Mouse (Mus musculus) gastrocnemius, postnatal 14 days (tissue): ENCODE data around the gene Prkg1. TPM values are rescaled to one million over a fixed set of nuclear protein-coding genes. Genes with fewer than 3 reads are reported as not detected.

ENCODE experiments used
- DNase-seq: peaks from one replicate; pipeline ENCODE4 v3.0.0; 2021; ENCODE audit warnings: mixed read lengths
- intact Hi-C: fragments of 180-260 bp; cut with DNase I; formaldehyde crosslinking; loops from one replicate; pipeline ENCODE4 v1.15.1; 2025; ENCODE audit warnings: low total_unique reads
- total RNA-seq, 2 experiments: library from RNA; stranded (reverse); gene quantifications; 2 replicates each; pipeline ENCODE4 v1.2.3; 2021

The Prkg1 gene
- total RNA-seq, 2 experiments from 2014 or later, result 24.4 to 24.8 TPM

- intact Hi-C loops, result no loop called here
- no peak for DNase-seq
Observed at GRCm38 (mm10) chr19:31011528-31012133, 753.2 kb downstream of the Prkg1 start.

- intact Hi-C loops, result no loop called here
- no peak for DNase-seq
Observed at GRCm38 (mm10) chr19:30998572-30998971, 766.3 kb downstream of the Prkg1 start.

DNA sequence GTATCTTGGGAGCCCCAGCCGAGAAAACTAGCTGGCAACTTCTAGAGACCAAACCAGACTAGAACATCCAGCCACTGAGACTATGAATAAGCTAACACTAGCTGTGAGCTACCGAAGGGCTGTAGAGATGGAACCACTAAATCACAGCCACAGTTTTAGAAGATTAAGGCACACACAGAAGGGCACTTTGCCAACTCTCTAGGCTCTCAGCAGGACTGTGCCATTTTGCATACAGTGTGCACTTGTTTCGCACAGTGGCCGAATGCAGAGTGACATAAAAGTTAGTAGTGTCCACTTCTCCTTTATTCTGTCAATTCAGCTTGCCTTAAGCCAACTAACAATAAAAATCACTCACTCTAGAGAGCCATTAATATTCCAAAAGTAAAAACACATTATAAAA, 774.4 kb downstream of the Prkg1 start:
- no peak for DNase-seq
- intact Hi-C loops, result no loop called here

GRCm38 (mm10) chr19:30982436-30982835, 782.4 kb downstream of the Prkg1 start:
- DNase-seq, result no peak
- intact Hi-C loops, result no loop called here

GRCm38 (mm10) chr19:30978096-30978495, 786.7 kb downstream of the Prkg1 start:
- no peak for DNase-seq
- intact Hi-C loops, result no loop called here

- intact Hi-C loops, result no loop called here
- no peak for DNase-seq
Observed at GRCm38 (mm10) chr19:30950610-30951009, 814.2 kb downstream of the Prkg1 start.

DNA sequence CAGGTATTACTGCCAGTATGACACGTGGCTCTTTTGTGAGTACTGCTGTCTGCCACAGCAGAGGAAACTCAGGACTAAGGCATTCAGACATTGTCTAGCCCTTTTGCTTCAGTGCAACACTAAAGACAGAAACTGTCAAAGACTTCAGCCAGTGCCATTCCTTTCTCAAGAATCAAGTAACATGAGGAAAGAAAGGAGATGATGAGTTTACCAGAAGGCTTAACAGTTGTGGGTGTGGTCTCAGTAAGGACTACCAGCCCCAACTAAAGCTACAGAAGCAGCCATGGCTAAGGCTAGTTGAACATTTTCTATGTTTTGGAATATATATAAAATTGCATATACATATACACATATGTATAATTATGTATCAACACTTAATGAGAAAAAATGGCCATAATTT, 816.6 kb downstream of the Prkg1 start:
- no peak for DNase-seq
- intact Hi-C loops, result no loop called here

GRCm38 (mm10) chr19:30942369-30942992, 822.4 kb downstream of the Prkg1 start:
- intact Hi-C loops, result no loop called here
- DNase-seq, result no peak

GRCm38 (mm10) chr19:30938058-30938457, 826.8 kb downstream of the Prkg1 start:
- intact Hi-C loops, result no loop called here

DNA sequence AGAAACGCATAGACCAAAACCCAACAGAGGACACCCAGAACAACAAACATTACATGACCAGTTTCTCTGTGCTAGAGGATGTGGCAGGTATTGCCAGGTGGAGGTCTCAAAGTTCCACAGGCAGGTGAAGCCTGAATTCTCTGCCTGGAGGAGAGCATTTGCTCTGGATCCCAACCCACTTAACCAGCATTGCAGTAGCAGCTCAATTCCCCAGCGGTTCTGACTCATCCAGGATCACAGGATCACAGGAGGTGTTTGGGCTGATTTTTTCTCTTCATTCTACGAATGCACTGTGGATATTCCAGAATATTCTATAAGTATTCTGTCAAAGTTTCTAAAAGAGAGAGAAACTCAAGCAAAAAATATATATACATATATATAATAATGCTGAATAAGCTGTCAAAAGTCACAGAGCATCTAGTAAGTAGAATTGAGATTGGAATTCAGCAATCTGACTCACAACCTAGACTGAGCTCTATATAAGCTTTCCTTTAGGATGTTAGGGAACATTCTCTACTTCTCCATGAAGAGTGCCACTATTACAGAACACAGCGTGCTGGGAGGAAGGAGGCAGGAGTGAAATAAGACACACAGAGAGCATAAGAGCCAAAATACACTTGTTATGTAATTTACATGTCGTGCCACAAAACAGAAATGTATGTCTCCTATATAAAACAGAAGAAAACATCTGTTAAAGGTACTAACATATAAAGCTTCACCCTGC, 833.2 kb downstream of the Prkg1 start:
- intact Hi-C loops, result no loop called here
- no peak for DNase-seq

More at GRCm38 (mm10) chr19:30938058-30938457, 826.8 kb downstream of the Prkg1 start:
- DNase-seq, result no peak

- intact Hi-C loops, result no loop called here
- DNase-seq, result no peak
Observed at GRCm38 (mm10) chr19:30924032-30924431, 840.8 kb downstream of the Prkg1 start.

DNA sequence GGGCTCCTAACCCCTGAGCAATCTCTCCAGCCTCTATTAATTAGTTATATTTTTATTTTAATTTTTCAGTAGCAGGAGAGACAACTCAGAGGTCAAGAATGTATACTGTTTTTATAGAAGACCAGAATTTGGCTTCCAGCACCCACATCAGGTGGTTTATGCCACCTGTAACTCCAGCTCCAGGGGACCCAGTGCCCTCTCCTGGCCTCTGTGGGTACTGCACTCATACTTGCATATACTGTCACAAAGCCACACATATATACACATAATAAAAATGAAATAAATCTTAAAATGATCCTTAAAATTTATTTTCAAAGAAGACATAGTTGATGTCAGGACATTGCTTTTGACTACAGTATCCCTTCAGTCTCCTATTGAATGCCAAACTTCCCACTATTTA, 862.5 kb downstream of the Prkg1 start:
- no peak for DNase-seq

GRCm38 (mm10) chr19:30901025-30901424, 863.8 kb downstream of the Prkg1 start:
- intact Hi-C loops, result no loop called here
- DNase-seq, result no peak

More for the DNA sequence above, 862.5 kb downstream of the Prkg1 start:
- intact Hi-C loops, result no loop called here

GRCm38 (mm10) chr19:30890377-30890776, 874.5 kb downstream of the Prkg1 start:
- intact Hi-C loops, result no loop called here
- no peak for DNase-seq

- intact Hi-C loops, result loop anchor here (10.0 kb wide), 1 partner anchor 575 kb away; no protein-coding TSS in a partner anchor
- DNase-seq, result no peak
Observed at GRCm38 (mm10) chr19:30889851-30890250, 875.0 kb downstream of the Prkg1 start.

GRCm38 (mm10) chr19:30861441-30861840, 903.4 kb downstream of the Prkg1 start:
- intact Hi-C loops, result no loop called here
- DNase-seq, result no peak

GRCm38 (mm10) chr19:30851023-30851422, 913.8 kb downstream of the Prkg1 start:
- intact Hi-C loops, result no loop called here
- DNase-seq, result no peak

DNA sequence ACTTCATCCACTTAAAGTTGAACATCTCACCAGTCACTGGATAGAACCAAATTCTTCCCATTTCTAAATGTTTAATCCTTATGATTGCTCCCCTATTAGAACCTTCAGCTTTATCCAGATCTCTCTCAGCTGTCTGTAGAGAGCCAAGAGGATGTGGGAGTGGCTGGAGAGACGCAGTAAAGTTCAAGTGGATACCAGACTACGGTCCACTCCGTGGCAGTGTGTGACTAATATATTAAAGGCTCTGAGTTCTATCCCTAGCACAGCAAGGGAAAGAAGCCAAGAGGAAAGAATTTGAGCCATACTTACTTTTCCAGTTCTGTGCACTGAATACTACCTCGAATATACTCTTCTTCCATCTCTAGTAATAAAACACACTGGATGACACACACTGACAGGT, 919.9 kb downstream of the Prkg1 start:
- intact Hi-C loops, result loop anchor here (10.0 kb wide), 1 partner anchor 900 kb away; no protein-coding TSS in a partner anchor
- no peak for DNase-seq

DNA sequence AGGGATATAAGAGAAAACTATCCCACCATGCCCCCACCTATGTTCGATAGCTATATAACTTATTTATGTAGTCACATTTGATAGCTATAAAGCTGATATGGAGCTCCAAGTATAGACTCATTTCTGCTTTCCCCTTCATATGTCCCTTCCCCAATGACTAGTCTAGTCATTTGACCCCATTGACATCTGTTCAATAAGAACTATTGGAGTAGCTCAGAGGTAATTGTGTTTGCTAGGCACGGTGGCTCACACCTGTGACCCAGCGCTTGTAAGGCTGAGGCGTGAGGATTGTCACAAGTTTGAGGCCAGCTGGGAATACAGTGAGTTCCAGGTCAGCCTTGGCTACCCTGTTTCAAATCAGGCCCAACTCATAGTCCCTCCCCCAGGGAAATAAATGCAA, 921.2 kb downstream of the Prkg1 start:
- no peak for DNase-seq
- intact Hi-C loops, result loop anchor here (10.0 kb wide), 1 partner anchor 901 kb away; no protein-coding TSS in a partner anchor

DNA sequence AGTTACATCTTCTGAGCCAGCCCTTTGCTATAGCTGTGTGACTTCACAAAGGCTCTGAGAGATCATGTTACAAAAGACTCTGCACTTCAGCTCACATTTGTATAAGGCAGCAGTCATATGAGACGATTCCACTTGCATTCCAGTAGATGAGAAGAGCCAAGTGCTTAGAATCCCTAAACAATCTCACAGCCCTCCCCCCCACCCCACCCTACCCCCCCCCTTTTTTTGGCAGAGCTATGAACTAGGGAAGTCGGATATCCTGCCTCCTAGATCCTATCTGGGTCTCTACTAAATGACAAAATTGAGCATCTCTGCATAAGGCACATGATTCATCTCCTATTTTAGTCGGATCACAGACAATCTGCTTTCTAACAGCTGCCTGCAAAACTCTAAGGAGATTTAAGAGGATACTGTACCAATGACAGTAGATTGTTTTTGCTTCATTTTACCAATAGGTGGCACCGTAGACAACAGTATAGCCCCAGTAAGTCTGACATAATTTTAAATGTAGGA, 921.7 kb downstream of the Prkg1 start:
- intact Hi-C loops, result loop anchor here (10.0 kb wide), 1 partner anchor 902 kb away; no protein-coding TSS in a partner anchor
- no peak for DNase-seq
